Mouse (Mus musculus) CD8-positive naive resting alpha-beta T cell, adult 2 months (primary cell): ENCODE measurements at regions not wholly inside any gene's neighbourhood (a gene's known extent, or its start where the extent isn't known, plus 50 kb on each side); places are given as distances from the start of the nearest gene placed in this dataset.

Experiments
- DNase-seq, 2 experiments: peaks; one replicate each; pipeline ENCODE4 v3.0.0; 2022; ENCODE audit warnings: low read depth in 2 of 2, low spot score in 2 of 2

DNA sequence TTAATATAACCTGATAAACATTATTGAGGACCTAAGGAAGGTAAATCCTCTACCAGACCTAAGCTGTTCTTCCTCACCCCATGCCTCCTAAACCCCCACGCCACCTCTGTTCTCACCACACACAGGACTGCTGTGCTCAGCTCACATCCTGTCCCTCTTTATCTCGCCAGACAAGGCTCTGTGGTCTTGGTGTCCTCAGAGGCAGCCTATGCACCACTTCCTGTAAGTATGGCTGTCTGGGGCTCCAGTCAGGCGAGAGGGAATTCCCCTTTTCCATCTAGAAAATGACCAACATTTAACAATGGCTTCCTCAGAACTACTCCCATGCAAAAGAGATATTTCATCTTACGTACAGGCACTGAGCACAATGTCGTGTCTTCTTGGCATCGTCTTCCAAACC is 86.2 kb upstream of the Dhrs4 start:
- DNase-seq: peak; percentile 8 to 16

DNA sequence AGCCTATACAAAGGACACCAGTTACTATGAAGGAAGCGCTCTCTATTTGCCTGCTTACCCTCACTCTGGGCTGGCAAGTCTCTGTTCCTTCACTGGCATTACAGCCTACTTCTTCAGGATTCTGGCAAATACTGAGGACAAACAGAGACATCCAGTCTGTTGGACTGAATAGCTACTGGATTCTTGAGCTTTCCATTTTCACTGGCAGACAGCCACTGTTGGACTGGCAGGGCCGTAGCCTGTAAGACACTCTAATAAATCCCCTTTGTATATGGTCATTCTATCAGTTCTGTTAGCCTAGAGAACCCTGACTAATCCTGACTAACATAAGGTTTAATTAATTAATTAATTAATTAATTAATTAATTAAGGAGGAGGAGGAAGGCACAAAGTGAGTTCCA is 72.4 kb upstream of the Dhrs4 start:
- DNase-seq: no peak
